Mouse (Mus musculus): ENCODE results near the gene Asb12.
"Not testable (repeated sequence)": the region's sequence is repeated elsewhere in the genome, so short reads cannot be mapped to it uniquely, and the experiment has no call there.

The Asb12 gene

DNA sequence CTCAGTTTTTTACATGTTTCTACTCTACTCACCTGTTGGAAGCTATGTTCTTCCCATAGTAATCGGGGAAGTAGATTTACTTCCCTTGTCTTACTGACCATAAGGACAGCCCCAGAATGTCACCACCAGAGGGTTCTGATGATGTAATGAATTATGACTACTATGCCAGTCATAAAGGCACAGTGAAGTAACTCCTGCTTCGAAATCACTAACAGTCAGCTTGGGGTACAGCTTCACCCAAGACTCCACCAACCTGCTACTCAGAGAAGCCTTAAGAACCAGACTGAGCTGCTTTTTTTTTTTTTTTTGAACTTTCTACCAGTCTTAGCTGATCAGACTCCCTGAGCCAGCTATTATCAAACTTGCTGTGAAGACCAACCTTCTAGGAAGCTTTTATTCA, at the start of gene Asb12, which contains the start of gene Pfn5:
TSS of gene Asb12 (minus strand) at position 101 of the 400 bp plus-strand sequence.
TSS of gene Pfn5 (plus strand) at position 218 of the 400 bp plus-strand sequence.
- DNase-seq, result no peak

DNA sequence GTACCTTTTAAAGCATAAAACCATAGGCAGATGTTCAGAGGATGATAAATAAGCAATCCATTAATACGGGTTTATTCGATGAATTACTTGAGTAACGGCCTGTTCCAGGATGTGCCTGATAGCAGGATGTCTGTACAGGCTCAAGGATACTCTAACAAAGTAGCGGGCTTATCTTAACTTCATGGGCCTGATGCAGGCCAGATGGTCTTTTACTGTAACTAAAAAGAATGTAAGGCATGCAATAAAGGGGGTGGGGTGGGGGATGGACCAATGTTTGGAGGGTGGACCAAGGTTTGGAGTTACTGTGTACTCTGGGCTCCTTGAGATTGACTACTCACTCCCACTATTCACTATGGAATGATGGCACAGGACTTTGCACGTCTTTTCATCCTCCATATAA, 42.8 kb upstream of the Asb12 start:
- no peak for DNase-seq

DNA sequence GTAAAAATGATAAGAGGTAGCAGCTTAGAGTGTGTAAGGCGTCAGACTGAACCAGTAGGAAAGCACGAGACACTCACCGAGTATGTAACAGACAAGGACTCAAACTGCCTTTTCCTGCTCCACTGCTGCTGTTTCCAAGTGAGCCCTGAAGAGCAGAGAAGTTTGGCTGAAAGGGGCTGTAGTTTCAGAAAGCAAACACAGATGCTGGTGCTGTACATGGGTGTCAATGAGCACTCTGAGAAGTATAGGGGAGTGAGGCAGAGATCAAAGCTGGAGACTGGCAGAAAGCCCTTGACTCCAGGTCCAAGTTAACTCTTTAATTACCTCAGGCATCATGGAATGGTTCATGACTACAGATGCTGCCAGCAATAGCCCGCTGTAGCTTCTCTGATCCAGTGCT, 3.5 kb downstream of the Asb12 start:
- no peak for DNase-seq

- not testable (repeated sequence) for DNase-seq
These were observed 22.3 kb downstream of the Asb12 start for GRCm38 (mm10) chrX:95535493-95535892.

DNA sequence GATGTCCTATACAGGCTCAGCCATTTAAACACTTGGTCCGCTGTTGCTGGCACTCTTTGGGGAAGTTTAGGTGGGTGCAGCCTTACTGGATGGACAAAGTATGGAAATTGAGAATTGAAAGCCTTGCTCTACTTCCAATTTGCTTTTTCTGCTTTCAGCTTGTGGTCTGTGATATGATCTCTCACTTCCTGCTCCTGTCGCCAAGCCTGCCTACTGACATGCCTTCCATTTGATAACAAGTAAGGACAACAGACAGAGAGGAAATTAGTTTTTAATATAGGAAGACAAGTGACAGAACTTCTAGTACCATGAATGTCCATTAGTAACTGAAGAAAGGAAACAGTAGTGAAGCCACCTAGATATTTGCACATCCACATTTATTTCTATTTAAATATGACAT, 32.6 kb downstream of the Asb12 start:
- DNase-seq, result no peak

- no peak for DNase-seq
These were observed 33.9 kb downstream of the Asb12 start for GRCm38 (mm10) chrX:95523883-95524282.

DNA sequence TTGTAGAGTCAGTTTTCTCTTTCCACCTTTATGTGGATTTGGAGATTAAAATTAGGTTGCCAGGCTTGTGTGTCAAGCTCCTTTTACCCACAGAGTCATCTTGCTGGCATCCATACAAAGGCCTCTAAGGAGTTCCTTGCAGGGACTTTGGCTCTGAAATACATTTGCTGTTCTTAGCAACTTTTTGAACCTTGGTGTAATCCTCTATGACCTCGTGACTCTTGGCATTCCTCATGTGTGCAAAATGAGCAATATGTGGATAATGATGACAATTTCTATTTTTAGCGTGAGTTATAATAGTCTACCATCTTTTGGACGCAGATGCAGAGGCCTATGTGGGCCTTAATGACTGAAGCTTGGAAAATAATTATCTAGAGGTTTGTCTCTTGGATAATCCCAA, 100.6 kb downstream of the Asb12 start:
- no peak for DNase-seq

DNA sequence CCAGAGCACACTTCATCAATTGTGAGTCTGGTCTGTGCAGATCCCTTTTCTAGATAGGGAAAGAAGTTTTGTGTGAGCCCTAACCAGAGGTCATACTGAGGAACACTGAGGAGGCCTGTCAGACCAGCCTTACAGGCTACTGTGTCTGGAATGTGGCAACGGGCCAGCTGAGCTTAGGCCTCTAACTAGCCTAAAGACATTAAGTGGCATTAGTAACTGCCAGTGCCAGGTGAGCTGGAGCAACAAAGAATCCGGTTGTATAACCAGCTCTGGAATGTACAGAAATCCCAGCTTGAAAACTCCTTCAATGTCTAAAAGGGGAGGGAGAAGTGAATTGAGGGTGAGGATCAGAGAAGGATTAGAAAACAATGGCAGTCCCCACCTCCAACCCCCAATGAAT, 111.9 kb downstream of the Asb12 start:
- peak; percentile 85 for DNase-seq

- DNase-seq, result no peak
These were observed 112.6 kb downstream of the Asb12 start for GRCm38 (mm10) chrX:95445141-95445540.

GRCm38 (mm10) chrX:95444776-95445111, 113.0 kb downstream of the Asb12 start, which contains the start of gene Amer1:
Gene Amer1 (minus strand): TSS chrX:95444872.
- peak; percentile 97 for DNase-seq

DNA sequence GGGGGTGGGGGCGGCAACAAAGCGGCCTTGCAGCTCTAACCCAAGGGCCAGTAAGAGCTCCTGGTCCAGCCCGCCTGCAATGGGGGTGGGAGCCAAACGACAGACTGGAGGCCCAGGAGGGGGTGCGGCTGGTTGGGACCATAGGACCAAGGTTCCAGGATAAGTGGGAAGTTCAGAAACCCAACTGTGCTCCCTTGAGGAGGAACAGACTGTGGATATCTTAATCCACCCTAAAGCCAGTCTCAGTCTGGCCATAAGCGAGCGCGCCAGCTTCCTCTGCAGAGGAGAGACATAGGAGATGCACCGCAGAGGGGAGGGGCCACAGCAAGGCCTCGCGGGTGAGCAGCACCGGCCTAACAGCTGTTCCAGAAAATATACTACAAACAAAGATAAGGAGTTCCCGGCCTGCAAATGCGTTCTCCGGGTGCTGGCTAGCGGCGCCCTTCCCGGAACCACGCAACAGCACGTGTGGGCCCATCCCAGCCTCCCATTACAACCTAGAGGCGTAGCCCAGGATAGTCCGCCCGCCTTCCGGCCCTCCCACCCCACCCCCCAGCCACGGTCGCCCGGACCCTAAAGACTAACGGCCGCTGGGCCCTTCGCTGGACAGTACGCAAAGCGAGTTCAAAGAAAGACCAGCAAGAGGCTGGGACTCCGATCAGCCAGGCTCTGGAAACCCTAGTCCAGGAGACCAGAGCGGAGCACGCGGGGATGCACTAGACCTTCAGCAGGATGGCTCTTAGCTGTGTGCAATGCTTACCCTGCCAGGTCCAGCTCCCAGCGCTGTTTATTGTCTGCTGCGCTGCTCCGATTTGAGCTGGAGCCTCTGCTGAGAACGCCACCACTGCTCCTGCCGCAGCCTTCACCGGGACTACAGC, 113.7 kb downstream of the Asb12 start:
- peak; percentile 39 for DNase-seq

DNA sequence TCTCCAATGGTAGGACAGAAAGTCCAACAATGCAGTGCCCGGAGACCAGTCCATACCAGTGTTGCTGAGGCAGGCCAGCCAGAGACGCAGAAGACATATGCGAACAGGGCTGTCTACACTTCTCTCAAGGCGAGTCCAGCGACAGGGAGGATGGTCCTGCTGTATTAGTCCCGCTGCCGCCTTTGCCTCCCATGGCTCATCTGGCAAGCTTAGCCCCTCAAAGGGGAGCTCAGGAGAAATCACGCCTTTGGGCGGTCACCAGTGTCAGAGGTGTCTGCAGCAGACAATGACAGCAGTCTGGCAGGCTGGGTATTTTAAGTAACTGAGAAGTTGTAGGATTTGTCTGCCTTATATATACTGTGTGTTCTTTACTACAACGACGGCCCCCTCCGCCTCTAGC, 114.4 kb downstream of the Asb12 start:
- peak; percentile 6 for DNase-seq

GRCm38 (mm10) chrX:95442261-95442660, 115.5 kb downstream of the Asb12 start:
- no peak for DNase-seq

DNA sequence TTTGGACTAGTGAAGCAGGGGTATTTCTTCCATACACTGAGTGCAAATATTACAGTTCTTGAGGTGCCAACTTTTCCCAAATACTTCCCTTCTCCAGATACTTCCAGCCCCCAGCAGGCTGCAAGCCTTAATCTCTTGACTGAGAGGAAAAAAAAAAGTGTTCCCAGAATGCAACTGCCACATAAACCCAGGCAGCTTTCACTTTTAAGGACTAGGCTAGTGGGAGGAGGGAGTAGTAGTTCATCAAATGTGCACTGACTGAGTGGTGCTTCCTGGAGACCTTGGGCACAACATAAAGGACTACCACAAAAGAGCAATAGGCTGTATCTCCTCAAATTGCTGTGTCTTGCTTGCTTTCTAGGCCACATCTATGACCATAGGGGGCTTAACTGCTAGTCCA, 116.5 kb downstream of the Asb12 start:
- no peak for DNase-seq

DNA sequence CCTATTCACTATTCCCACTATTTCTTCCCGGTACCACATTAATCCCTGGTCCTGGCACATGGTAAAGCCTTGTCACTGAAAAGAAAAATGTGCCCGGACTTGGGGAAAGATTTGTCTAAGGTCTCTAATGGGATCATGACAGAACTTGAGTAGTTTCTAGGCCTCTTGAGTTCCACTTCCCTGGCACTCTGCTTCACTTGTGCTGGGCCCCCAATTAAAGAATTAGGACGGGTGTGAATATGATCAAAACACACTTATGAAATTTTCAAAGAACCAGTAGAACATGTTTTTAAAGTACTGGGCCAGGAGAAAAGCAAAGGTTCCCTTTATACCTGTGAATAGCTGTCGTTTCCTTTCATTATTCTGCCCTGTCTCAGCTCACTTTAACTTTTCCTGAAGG, 119.3 kb downstream of the Asb12 start:
- no peak for DNase-seq

- no peak for DNase-seq
These were observed 120.6 kb downstream of the Asb12 start for GRCm38 (mm10) chrX:95437236-95437635.
